Mouse (Mus musculus): ENCODE measurements around the gene Clrn3.

DNA sequence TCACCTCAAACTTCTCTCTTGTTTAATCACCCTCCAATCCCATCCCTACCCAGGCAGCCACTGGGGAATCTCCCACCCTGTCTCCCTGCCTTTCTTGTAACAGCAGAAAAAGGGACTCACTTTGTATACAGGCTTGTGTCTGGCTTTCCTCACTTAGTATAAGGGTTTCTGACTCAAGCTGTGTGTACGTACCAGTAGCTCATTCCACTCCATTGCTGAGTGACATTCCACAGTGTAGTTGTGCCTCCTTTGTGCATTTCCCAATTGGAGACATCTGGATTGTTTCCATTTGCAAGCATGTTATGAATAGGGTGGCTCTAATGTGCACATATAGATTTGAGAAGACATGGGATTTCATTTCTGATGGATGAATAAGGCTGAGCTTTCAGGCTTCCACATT lies 31.8 kb upstream of the Clrn3 start:
- no peak for TF ChIP-seq POLR2A (IDR thresholded peaks at IDR 0.05; ENCODE audit: low read depth, low read length)
- no peak for TF ChIP-seq E2F4 (IDR thresholded peaks at IDR 0.05; ENCODE audit: insufficient replicate concordance, low read depth, low read length)
- no peak for TF ChIP-seq EP300 (IDR thresholded peaks at IDR 0.05; ENCODE audit: low read length)
- TF ChIP-seq CTCF (conservative IDR thresholded peaks at IDR 0.05 in 1 of 2, IDR thresholded peaks at IDR 0.05 in 1 of 2; ENCODE audit: low read depth in 2 of 2, low read length in 2 of 2): no peak
- TF ChIP-seq BHLHE40 (IDR thresholded peaks at IDR 0.05; ENCODE audit: low read depth, low read length): no peak
- no peak for TF ChIP-seq ZNF384 (IDR thresholded peaks at IDR 0.05; ENCODE audit: low read depth, low read length)
- TF ChIP-seq USF1 (IDR thresholded peaks at IDR 0.05; ENCODE audit: low read depth, low read length): no peak
- TF ChIP-seq CHD2 (IDR thresholded peaks at IDR 0.05; ENCODE audit: low read length): no peak
- TF ChIP-seq KAT2A (IDR thresholded peaks at IDR 0.05; ENCODE audit: insufficient replicate concordance, low read length): no peak
- TF ChIP-seq ZKSCAN1 (IDR thresholded peaks at IDR 0.05; ENCODE audit: borderline replicate concordance, low read depth, low read length): no peak
- no peak for TF ChIP-seq HCFC1 (IDR thresholded peaks at IDR 0.05; ENCODE audit: low read depth, low read length)
- no peak for TF ChIP-seq RAD21 (IDR thresholded peaks at IDR 0.05; ENCODE audit: low read depth, low read length)
- TF ChIP-seq TBP (conservative IDR thresholded peaks at IDR 0.05; ENCODE audit: low read depth, low read length): no peak
- no peak for TF ChIP-seq POLR2AphosphoS2 (IDR thresholded peaks at IDR 0.05; ENCODE audit: low read depth, low read length)
